Mouse (Mus musculus): Measurements from ENCODE around the gene Polr3g. TPM values are rescaled to one million over a fixed set of nuclear protein-coding genes. Genes with fewer than 3 reads are reported as not detected.
"Not testable (repeated sequence)": the region's sequence is repeated elsewhere in the genome, so short reads cannot be mapped to it uniquely, and the experiment has no call there.

Gene Polr3g
- total and polyA plus RNA-seq, 3 experiments = 2.0 to 46.2 (median 32.7) TPM

DNA sequence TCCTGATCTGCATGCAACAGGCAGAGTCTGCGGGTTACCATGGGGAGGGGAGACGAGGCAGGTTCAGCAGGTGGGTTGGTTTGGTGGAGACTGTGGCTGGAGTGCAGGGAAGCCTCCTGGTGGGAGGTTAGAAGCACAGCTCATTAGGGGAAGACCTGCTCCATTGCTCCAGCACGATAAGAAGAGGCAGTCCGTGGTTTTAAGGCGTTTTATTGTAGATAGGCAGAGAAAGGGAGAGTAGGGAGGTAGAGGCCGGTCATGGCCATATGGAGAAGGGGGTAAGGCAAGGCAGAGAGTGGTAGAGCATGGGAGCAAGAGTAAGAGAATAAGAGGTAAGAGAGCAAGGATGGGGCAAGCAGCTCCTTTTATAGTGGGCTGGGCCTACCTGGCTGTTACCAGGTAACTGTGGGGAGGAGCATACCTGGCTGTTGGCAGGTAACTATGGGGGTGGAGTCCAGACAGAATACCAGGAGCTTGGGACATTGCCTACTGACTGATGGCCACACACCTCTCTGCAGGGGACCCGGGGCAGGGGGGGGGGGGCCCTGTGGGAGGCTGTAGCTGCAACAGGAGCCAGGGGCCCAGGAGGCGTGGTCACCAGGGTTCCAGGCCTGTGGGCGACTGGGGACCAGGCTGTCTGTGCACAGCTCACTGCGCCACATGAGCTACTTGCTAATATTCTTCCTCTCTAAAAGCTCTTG, 32.7 kb upstream of the Polr3g start:
- Histone ChIP-seq H3K36me3 (replicated peaks) (no peaks in the 10 kb centered on the region), H3K4me1 (ENCODE audit: insufficient read depth, low read depth, low read length) (peaks cover 44% of the 10 kb centered on the region), H3K27me3 (ENCODE audit: insufficient read depth, low read length) (no peaks in the 10 kb centered on the region), H3K9me3 (replicated peaks) (no peaks in the 10 kb centered on the region; the same call in 1 of the 2 replicates), H3K4me3 (ENCODE audit: low read depth, low read length) (peak overlapping the region; percentile 51)
- no peak for TF ChIP-seq CTCF (IDR thresholded peaks at IDR 0.05; ENCODE audit: low read depth, low read length)
- TF ChIP-seq GATA1 (IDR thresholded peaks at IDR 0.05; ENCODE audit: borderline replicate concordance, low read length) = no peak
- no peak for TF ChIP-seq GATA2 (IDR thresholded peaks at IDR 0.05; ENCODE audit: borderline replicate concordance, low read depth, low read length)
- no peak for TF ChIP-seq POLR2AphosphoS5 (IDR thresholded peaks at IDR 0.05; ENCODE audit: insufficient replicate concordance, low read depth, low read length)
- no peak; the same call in 1 of the 2 replicates for TF ChIP-seq TAL1 (conservative IDR thresholded peaks at IDR 0.05; ENCODE audit: low read depth, low read length)
- 0 out of 2 replicates have a peak, but pooled peaks have one; percentile 17 for ATAC-seq (ENCODE audit: extremely low read depth, insufficient number of reproducible peaks, low FRiP score, poor library complexity, severe bottlenecking)
- no peak for DNase-seq (ENCODE audit: low spot score)

DNA sequence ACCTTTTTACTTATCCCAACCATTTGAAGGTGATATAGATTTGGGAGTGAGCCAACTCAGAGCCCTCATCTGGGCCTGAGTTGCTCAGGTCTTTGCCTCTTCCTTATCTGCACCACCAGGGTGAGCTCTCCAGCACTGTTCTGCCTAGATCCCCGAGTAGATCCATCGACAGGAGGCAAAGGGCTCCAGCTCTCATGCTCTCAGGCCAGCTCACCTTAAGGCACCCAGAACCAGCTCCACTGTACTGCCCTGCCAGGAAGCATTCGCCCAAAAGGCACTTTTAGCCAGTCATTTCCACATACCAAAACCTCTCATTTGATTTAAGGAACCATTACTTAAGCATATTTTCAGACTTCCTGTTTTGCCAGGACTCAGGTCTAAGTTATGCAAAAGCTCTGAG, 30.1 kb upstream of the Polr3g start:
- Histone ChIP-seq H3K4me1 (ENCODE audit: insufficient read depth, low read depth, low read length) (peaks cover 65% of the 10 kb centered on the region), H3K36me3 (replicated peaks) (no peaks in the 10 kb centered on the region), H3K4me3 (ENCODE audit: low read depth, low read length) (no peak overlapping the region), H3K27me3 (ENCODE audit: insufficient read depth, low read length) (no peaks in the 10 kb centered on the region), H3K9me3 (replicated peaks) (no peaks in the 10 kb centered on the region)
- TF ChIP-seq GATA1 (IDR thresholded peaks at IDR 0.05; ENCODE audit: borderline replicate concordance, low read length) (no peak), CTCF (IDR thresholded peaks at IDR 0.05; ENCODE audit: low read depth, low read length) (no peak), TAL1 (conservative IDR thresholded peaks at IDR 0.05; ENCODE audit: low read depth, low read length) (peak; percentile 35; the same call in 1 of the 2 replicates), POLR2AphosphoS5 (IDR thresholded peaks at IDR 0.05; ENCODE audit: insufficient replicate concordance, low read depth, low read length) (no peak), GATA2 (IDR thresholded peaks at IDR 0.05; ENCODE audit: borderline replicate concordance, low read depth, low read length) (no peak)
- no peak for DNase-seq (ENCODE audit: low spot score)
- ATAC-seq (ENCODE audit: extremely low read depth, insufficient number of reproducible peaks, low FRiP score, poor library complexity, severe bottlenecking) = 0 out of 2 replicates have a peak, but pooled peaks have one; percentile 32

- TF ChIP-seq GATA1 (IDR thresholded peaks at IDR 0.05; ENCODE audit: borderline replicate concordance, low read length) = no peak
- peak; percentile 70 for TF ChIP-seq TAL1 (conservative IDR thresholded peaks at IDR 0.05; ENCODE audit: low read depth, low read length)
- H3K9me3 ChIP-seq (replicated peaks) = no peaks in the 10 kb centered on the region
- ATAC-seq (ENCODE audit: extremely low read depth, insufficient number of reproducible peaks, low FRiP score, poor library complexity, severe bottlenecking) (peak; percentile 82), DNase-seq (ENCODE audit: low spot score) (no peak)
- H3K4me3 ChIP-seq (ENCODE audit: low read depth, low read length) = no peak overlapping the region
- peaks cover 50% of the 10 kb centered on the region for H3K4me1 ChIP-seq (ENCODE audit: insufficient read depth, low read depth, low read length)
- H3K27me3 ChIP-seq (ENCODE audit: insufficient read depth, low read length) = no peaks in the 10 kb centered on the region
- no peaks in the 10 kb centered on the region for H3K36me3 ChIP-seq (replicated peaks)
These were observed 25.8 kb upstream of the Polr3g start for GRCm38 (mm10) chr13:81736606-81737005.

DNA sequence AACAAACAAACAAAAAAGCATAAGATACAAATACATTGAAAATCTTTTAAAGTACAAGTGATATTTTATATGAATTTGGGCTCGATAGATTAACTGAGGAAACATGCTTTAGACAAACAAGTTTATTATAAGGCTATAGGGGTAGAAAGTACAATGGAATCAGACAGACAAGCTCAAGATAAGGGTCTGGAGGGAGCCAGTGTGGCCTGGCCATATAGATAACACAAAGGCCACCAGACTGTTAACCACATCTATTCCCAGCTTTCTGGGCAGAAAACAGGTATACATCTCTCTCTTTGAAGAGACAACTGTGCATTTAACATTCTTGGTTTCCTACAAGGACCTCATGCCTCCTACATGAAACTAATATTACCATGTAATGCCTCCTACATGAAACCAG, 19.5 kb upstream of the Polr3g start:
- peaks cover 7% of the 10 kb centered on the region for H3K36me3 ChIP-seq (replicated peaks)
- no peak overlapping the region; the same call in 1 of the 2 replicates for H3K4me3 ChIP-seq (ENCODE audit: low read depth, low read length)
- DNase-seq (ENCODE audit: low spot score) = no peak
- peak; percentile 83 for TF ChIP-seq TAL1 (conservative IDR thresholded peaks at IDR 0.05; ENCODE audit: low read depth, low read length)
- no peak for TF ChIP-seq GATA1 (IDR thresholded peaks at IDR 0.05; ENCODE audit: borderline replicate concordance, low read length)
- TF ChIP-seq CTCF (IDR thresholded peaks at IDR 0.05; ENCODE audit: low read depth, low read length) = no peak
- no peak for TF ChIP-seq POLR2AphosphoS5 (IDR thresholded peaks at IDR 0.05; ENCODE audit: insufficient replicate concordance, low read depth, low read length)
- no peak for TF ChIP-seq GATA2 (IDR thresholded peaks at IDR 0.05; ENCODE audit: borderline replicate concordance, low read depth, low read length)
- H3K27me3 ChIP-seq (ENCODE audit: insufficient read depth, low read length) = no peaks in the 10 kb centered on the region
- peaks cover 37% of the 10 kb centered on the region for H3K4me1 ChIP-seq (ENCODE audit: insufficient read depth, low read depth, low read length)
- H3K9me3 ChIP-seq (replicated peaks) = peaks cover 4% of the 10 kb centered on the region
- ATAC-seq (ENCODE audit: extremely low read depth, insufficient number of reproducible peaks, low FRiP score, poor library complexity, severe bottlenecking) = peak; percentile 82

DNA sequence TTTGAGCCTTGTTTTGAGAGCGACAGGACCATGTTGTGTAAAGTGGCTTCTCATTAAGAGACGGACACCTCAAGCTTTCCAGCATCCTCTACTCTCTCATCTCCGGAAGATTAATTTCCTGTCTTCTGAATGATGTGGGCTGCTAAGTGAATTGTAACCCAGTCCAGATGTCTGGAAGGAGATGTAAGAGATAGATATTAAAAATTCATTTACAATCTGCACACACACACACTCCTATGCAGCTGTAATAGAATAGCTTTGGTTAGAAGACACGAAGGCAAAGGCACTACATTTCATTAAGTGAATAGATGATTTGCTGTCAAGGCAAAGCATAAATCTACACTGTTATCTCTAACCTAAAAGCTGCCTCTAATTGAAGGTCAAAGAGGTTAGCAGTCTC, 18.3 kb upstream of the Polr3g start:
- ATAC-seq (ENCODE audit: extremely low read depth, insufficient number of reproducible peaks, low FRiP score, poor library complexity, severe bottlenecking) (no peak), DNase-seq (ENCODE audit: low spot score) (no peak)
- H3K36me3 ChIP-seq (replicated peaks) = peaks cover 7% of the 10 kb centered on the region
- peaks cover 4% of the 10 kb centered on the region for H3K9me3 ChIP-seq (replicated peaks)
- TF ChIP-seq GATA1 (IDR thresholded peaks at IDR 0.05; ENCODE audit: borderline replicate concordance, low read length) (no peak), POLR2AphosphoS5 (IDR thresholded peaks at IDR 0.05; ENCODE audit: insufficient replicate concordance, low read depth, low read length) (no peak), CTCF (IDR thresholded peaks at IDR 0.05; ENCODE audit: low read depth, low read length) (no peak), GATA2 (IDR thresholded peaks at IDR 0.05; ENCODE audit: borderline replicate concordance, low read depth, low read length) (no peak), TAL1 (conservative IDR thresholded peaks at IDR 0.05; ENCODE audit: low read depth, low read length) (no peak)
- no peak overlapping the region for H3K4me3 ChIP-seq (ENCODE audit: low read depth, low read length)
- H3K4me1 ChIP-seq (ENCODE audit: insufficient read depth, low read depth, low read length) = peaks cover 36% of the 10 kb centered on the region
- no peaks in the 10 kb centered on the region for H3K27me3 ChIP-seq (ENCODE audit: insufficient read depth, low read length)

DNA sequence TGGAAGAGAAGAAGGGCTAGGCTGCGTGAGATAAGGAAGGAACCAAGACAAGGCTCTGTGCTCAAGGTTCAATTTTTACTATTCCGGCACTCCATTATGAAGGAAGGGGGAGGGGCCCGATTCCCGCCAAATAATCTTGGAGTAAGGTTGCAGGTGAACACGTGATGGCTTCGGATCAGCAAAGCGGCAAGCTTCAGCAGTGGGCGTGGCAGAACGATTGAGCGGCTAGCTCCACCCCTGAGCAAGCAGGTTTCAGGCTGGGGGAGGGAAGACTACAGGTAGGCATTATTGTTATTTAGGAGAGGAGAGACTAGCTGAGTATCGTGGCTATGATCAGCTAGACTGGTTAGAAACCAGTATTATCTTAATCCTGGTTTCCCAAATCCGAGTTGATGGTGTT, 17.3 kb upstream of the Polr3g start:
- H3K4me1 ChIP-seq (ENCODE audit: insufficient read depth, low read depth, low read length) = peaks cover 35% of the 10 kb centered on the region
- ATAC-seq (ENCODE audit: extremely low read depth, insufficient number of reproducible peaks, low FRiP score, poor library complexity, severe bottlenecking); H3K36me3 ChIP-seq (replicated peaks); H3K9me3 ChIP-seq (replicated peaks); H3K4me3 ChIP-seq (ENCODE audit: low read depth, low read length); DNase-seq (ENCODE audit: low spot score); H3K27me3 ChIP-seq (ENCODE audit: insufficient read depth, low read length): not testable (repeated sequence)
